Mouse (Mus musculus) E14TG2a.4 (cell line): ENCODE results near the gene Itgb5.

Experiments used
- CTCF ChIP-seq: conservative IDR thresholded peaks from 2 replicates; pipeline ENCODE4 v1.5.1; 2014; ENCODE audit warnings: low read length
- POU5F1 ChIP-seq: IDR thresholded peaks from 2 replicates; pipeline ENCODE4 v1.6.1; 2014; ENCODE audit warnings: low read length, borderline replicate concordance

DNA sequence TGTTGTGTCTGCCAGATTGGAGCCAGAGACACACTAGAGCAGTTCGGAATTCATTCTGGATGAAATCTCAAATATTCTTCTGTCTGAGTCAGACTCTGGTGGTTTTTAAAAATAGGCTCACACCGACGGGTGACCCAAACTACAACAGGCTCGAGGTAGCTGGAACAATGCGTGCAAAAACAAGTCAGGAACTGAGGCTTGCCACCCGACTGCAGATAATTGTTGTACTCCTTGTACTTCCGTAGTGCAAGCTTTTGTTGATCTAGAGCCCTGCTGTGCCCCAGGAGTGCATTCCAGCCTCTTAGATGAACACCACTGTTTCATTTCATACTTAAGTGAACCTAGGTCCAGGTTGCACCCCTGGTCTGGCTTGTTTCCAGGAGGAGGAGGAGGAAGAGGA, 43.8 kb downstream of the Itgb5 start:
- TF ChIP-seq CTCF (no peak), POU5F1 (no peak)
